Mouse (Mus musculus) G1E-ER4 (cell line): ENCODE results near the gene Acd. TPM values are rescaled to one million over a fixed set of nuclear protein-coding genes. Genes with fewer than 3 reads are reported as not detected.

Experiments used
- GATA1 ChIP-seq: IDR thresholded peaks from one replicate; pipeline ENCODE4 v1.8.0; 2012; ENCODE audit warnings: low read length, inconsistent platforms
- polyA plus RNA-seq: library from polyadenylated mRNA; stranded (reverse); fragments of >175 nt; gene quantifications from 2 replicates; pipeline ENCODE4 v1.2.3, GENCODE M21; 2012

Acd gene
- polyA plus RNA-seq, 1 experiment, result 32.7 TPM

DNA sequence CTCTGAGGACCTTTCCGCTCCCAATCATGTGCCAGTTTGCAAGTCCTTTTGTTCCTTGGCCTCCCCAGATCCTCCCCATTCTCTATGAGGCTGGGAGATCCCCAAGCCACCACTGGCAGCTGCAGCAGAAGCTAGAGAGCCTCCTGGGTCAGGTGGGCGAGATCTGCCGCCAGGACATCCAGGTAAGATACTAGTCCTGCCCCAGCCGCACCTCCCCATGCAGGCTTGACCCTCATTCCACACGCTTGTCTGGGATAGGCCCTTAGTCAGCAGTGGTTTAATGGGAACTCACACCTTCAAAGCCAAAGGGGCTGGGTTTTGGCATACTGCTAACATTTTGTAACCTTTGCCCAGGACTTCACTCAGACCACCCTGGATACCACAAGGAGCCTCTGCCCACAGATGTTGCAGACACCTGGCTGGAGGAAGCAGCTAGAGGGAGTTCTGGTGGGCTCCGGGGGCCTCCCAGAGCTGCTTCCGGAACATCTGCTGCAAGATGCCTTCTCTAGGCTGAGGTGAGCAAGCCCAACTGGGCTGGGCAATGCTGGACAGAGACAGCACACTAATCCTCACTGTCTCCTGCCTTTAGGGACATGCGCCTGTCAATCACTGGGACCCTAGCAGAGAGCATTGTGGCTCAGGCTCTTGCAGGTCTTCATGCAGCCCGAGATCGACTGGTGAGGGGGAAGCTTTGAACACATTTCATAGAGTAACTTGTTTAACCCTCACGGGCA, 8.3 kb downstream of the Acd start:
- no peak for TF ChIP-seq GATA1

DNA sequence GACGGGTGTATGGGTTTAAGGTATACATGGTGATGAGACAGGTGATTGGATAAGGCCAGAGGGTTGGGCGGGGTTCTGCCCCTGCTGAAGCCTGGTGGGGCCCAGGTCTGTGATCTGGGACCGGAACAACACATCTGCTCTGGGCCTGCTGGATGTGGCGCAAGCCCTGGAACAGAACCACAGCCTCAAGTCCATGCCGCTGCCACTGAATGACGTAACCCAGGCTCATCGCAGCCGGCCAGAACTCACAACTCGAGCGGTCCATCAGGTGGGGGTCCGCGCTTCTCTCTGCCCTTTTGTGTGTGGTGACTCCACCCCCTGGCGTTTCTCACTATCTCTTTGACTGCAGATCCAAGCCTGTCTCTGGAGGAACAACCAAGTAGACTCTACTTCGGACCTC, 9.9 kb downstream of the Acd start:
- TF ChIP-seq GATA1, result no peak

DNA sequence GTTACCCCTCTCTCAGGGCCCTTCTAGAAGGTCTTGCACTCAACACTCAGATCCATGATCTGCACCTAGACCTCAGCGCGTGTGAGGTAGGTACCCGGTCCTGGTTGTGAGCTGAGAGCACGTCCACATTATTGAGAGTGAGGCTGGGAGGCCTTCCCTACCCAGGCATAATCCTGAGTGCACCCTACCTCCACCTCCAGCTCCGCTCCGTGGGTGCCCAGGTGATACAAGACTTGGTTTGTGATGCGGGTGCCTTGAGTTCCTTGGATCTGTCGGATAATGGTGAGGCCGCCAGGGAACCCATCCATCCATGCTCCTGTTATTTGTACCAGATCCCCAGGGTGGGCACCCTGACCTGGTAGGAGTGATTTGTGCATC, 10.9 kb downstream of the Acd start:
- no peak for TF ChIP-seq GATA1

DNA sequence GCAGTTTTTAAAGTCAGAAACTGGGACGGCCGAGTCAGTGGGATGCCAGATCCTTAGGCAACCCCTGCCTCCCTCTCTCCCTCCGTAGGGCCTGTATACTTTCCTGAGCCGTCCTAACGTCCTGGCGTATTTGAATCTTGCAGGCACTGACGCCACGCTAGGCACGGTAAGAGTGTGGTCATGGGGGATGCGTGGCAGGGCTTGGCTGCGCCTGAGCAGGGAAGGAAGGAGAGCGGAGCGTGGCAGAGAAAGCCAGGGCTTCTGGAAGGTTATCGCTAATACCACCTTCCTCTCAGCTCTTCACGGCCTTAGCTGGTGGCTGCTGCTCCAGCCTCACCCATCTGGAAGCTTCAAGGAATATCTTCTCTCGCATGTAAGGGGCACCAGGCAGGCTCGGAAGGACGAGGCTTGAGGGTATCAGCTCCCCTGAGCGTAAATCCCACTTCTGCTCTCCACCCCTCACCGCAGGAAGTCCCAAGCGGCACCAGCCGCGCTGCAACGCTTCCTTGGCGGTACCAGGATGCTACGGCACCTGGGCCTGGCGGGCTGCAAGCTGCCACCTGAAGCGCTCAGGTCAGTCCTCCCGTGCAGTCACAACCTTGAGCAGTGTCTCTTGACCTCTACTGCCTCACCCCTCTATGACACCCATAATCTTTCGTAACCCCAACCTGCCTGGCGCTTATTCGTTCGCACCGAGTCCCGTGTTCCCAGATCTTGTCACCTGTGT, 11.5 kb downstream of the Acd start:
- TF ChIP-seq GATA1, result no peak

DNA sequence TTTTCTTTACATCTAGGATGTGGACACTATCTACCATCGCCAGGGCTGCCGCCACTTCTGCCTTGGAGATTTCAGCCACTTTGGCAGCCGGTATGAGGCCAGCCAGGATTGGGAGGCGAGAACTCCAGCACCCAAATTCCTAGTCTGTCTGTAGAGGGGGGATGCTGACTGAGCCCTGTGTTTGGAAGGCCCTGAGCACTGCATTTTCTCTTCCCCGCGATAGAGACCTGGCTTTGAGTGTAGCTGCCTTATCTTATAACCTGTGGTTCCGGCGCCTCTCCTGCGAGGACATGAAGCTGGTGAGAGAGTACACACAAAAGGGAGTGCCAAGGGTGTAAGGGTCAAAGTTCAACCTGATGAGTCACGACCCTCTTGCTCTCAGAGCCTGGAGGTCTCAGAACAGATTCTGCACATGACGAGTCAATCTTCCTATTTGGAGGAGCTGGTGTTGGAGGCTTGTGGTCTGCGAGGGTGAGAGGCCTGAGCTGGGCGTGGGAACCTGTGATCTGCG, 12.6 kb downstream of the Acd start:
- TF ChIP-seq GATA1, result no peak

DNA sequence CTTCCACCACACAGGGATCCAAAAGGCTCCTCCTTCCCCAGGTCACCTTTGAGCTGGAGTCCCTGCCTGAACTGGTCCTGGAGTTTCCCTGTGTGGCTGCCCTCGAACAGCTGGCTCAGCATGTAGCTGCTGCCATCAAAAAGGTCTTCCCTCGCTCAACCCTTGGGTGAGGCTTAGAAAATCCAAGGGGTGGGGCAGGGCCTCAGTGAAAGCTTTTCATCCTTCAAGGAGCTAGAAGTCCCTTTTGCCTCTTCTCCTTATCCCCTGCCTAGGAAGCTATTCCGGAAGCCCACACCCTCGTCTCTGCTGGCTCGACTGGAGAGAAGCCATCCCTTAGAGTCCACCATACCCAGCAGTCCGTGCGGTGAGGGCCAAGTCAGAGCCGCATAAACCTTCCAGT, 13.4 kb downstream of the Acd start:
- no peak for TF ChIP-seq GATA1

DNA sequence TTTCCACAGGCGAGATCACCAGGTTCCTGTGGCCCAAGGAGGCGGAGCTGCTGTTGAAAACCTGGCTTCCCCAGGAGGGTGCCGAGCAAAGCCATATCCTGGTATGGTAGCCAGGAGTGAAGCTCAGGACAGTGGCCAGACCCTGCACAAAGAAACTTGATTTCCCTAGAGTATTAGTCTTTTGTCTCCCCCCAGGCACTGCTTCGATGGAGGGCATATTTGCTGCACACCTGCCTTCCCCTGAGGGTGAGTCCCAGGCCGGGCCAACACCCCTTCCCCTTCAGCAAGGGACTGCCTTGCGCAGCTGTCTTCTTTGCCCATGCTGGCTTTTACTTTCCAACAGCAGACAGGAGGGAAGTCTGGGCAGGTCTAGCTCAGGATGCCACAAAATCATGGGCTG, 14.4 kb downstream of the Acd start:
- no peak for TF ChIP-seq GATA1

DNA sequence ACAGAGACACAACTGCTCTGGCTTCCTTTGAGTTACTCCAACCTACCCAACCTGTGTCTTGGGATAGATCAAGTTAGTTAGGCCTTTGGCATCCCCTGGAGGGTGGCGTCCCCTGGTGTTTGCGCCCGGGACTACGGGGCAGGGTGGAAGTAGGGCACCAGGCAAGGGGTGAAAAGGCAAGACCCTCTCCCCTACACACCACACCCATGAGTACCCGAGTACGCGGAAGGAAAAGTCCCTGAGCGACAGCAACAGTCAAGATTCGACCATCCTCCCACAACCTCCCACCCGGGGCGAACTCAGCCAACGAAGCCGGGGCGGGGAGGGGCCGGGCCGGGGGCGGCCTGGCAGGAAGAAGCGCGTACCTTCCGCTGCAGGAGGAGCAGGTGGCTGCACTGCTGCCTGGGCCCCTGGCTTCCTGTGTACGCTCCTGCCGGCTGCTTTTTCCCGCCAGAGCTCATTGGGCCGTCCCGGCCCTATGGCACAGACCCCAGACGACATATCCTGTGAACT, 15.1 kb downstream of the Acd start, which contains the start of gene Carmil2:
TSS of gene Carmil2 (plus strand) at position 479 of the 513 bp plus-strand sequence.
- no peak for TF ChIP-seq GATA1

DNA sequence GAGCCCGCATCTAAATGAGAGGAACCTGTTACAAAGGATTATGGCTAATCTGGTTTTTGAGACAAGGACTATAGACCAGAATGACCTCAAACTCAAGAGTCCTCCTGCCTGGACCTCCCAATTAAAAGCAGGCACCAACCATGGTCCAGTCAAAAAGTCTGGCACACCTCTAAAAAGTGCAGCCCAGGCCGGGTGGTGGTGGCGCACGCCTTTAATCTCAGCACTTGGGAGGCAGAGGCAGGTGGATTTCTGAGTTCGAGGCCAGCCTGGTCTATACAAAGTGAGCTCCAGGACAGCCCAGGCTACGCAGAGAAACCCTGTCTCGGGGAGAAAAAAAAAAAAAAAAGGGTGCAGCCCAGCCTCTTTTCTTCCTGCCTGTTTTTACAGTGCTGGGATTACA, 15.6 kb downstream of the Acd start:
- no peak for TF ChIP-seq GATA1

DNA sequence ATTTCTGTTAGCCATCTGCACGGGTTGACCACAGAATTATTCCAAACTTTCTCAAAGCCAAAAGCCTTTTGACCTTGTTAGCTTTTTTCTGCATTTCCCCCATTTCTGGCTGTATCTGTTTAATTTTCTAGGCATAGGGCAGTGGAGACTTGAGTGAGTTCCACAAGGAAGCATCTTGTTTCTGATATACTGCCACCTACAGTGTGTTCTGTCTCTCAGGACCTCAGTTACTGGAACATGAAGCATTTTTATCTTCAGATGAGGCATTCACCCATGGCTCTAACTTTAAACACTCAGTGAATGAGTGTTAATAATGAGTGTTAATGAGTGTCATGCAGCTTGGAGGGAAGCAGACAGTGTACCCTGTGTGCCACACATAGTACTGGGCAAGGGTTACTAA, 23.0 kb downstream of the Acd start:
- no peak for TF ChIP-seq GATA1

DNA sequence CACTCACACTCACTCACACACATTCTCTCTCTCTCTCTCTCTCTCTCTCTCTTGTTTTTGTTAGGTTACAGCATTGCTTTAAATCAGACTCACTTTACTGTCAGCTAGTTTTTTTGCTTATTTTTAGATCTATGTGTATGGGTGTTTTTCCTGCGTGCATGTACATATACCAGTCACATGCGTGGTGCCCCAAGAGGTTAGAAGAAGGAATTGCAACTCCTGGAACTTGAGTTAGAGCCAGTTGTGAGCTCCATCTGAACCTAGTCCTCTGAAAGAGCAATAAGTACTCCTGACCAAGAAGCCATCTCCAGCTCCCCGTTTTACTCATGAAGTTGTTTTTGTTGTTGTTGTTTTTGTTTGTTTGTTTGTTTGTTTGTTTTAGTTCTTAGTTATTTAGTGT, 39.7 kb downstream of the Acd start:
- no peak for TF ChIP-seq GATA1

DNA sequence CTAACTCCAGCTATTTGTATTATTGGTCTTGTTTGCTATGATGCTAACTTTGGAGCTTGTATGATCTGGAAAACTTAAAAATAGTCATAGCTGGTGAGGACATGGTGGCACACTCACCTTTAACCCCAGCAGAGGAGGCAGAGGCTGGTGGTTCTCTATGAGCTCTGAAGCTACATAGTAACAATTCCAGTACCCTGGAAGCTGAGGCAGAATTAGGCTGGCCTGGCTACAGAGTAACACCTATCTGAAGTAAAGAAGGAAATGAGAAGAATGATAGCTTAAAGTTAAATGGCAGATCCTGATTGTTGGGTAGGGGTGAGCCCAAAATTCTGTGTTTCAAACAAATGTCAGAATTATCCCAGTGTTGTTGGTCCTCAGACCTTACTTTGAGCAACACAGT, 43.3 kb downstream of the Acd start:
- TF ChIP-seq GATA1, result no peak

DNA sequence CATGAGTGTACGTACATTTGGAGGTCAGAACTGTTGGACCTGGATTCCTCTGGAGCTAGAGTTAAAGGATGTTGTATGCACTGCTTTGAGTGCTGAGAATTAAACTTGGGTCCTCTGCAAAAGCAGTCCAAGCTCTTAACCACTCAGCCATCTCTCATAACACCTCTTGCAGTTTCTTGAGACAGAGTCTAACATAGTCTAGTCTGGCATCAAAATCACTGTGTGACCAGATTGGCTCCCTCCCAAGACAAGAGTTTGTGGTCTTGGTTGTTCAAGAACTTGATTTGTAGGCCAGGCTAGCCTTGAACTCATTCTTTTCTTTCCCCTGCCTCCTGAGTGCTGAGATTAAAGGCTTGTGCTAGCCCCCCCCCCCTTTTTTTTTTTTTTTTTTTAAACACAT, 52.0 kb downstream of the Acd start:
- TF ChIP-seq GATA1, result no peak

Other genes with a start within 250 kb of the Acd start
- not detected in 2 replicates for gene Tppp3, start 229.6 kb downstream of the Acd start, polyA plus RNA-seq
- gene Zdhhc1, start 204.2 kb downstream of the Acd start, polyA plus RNA-seq, result 0.15 and 0.16 TPM in 2 replicates
- not detected in 2 replicates for gene Hsd11b2, start 182.3 kb downstream of the Acd start, polyA plus RNA-seq
- 17.4 and 23.6 TPM in 2 replicates for gene Atp6v0d1, start 135.1 kb downstream of the Acd start, polyA plus RNA-seq
- 56.3 and 62.8 TPM in 2 replicates for gene Ripor1, start 95.8 kb downstream of the Acd start, polyA plus RNA-seq
- 187 and 251 TPM in 2 replicates for gene Ctcf, start 64.5 kb downstream of the Acd start, polyA plus RNA-seq
- gene Agrp, start 63.7 kb downstream of the Acd start, polyA plus RNA-seq, result 0.10 TPM in 1 of 2 replicates, not detected in the other
- gene Carmil2, start 14.8 kb downstream of the Acd start, polyA plus RNA-seq, result 1.3 and 1.7 TPM in 2 replicates
- 8.1 TPM in 2 replicates for gene Pard6a, start within 50 bp of the Acd start, polyA plus RNA-seq
- not detected in 2 replicates for gene 4933405L10Rik, start 6.6 kb upstream of the Acd start, polyA plus RNA-seq
- gene Enkd1, start 7.1 kb upstream of the Acd start, polyA plus RNA-seq, result 40.0 and 52.9 TPM in 2 replicates
- 4.7 TPM in 2 replicates for gene Gfod2, start 57.6 kb upstream of the Acd start, polyA plus RNA-seq
- gene Ranbp10, start 126.2 kb upstream of the Acd start, polyA plus RNA-seq, result 23.9 and 32.1 TPM in 2 replicates
- not detected in 2 replicates for gene Tsnaxip1, start 126.6 kb upstream of the Acd start, polyA plus RNA-seq
- gene Cenpt, start 152.2 kb upstream of the Acd start, polyA plus RNA-seq, result 15.8 and 16.9 TPM in 2 replicates
- 35.4 and 41.5 TPM in 2 replicates for gene Thap11, start 154.0 kb upstream of the Acd start, polyA plus RNA-seq
- 239 and 337 TPM in 2 replicates for gene Nutf2, start 159.5 kb upstream of the Acd start, polyA plus RNA-seq
- 20.8 and 27.6 TPM in 2 replicates for gene Edc4, start 179.8 kb upstream of the Acd start, polyA plus RNA-seq
- gene Nrn1l, start 192.5 kb upstream of the Acd start, polyA plus RNA-seq, result 1.8 and 2.4 TPM in 2 replicates
- 13.6 and 26.7 TPM in 2 replicates for gene Pskh1, start 199.3 kb upstream of the Acd start, polyA plus RNA-seq
- 0.46 TPM in 1 of 2 replicates, not detected in the other for gene Ctrl, start 232.8 kb upstream of the Acd start, polyA plus RNA-seq
- 183 and 226 TPM in 2 replicates for gene Psmb10, start 237.3 kb upstream of the Acd start, polyA plus RNA-seq
- 0.31 and 0.39 TPM in 2 replicates for gene Lcat, start 242.3 kb upstream of the Acd start, polyA plus RNA-seq